Mouse (Mus musculus) heart, embryonic 11.5 days (tissue): ENCODE data around the gene Larp4b. TPM values are rescaled to one million over a fixed set of nuclear protein-coding genes. Genes with fewer than 3 reads are reported as not detected.

Source experiments
- ATAC-seq: fragments of 200-750 bp; cut with Nextera tagmentation; replicated peaks from 2 replicates; pipeline ENCODE4 v1.8.0; 2017; ENCODE audit warnings: moderate library complexity; ENCODE audit not compliant: insufficient number of reproducible peaks, low FRiP score, low TSS enrichment
- H3K27ac ChIP-seq: fragments of 300-500 bp; sonication (generic); 2 replicates; pipeline ENCODE4 v1.5.1; 2014; ENCODE audit warnings: mild to moderate bottlenecking, low read depth, low read length
- H3K27me3 ChIP-seq: fragments of 300-500 bp; sonication (generic); 2 replicates; pipeline ENCODE4 v1.6.1; 2014; ENCODE audit warnings: mild to moderate bottlenecking, low read length, mixed read lengths; ENCODE audit not compliant: control insufficient read depth, insufficient read depth
- H3K36me3 ChIP-seq: fragments of 300-500 bp; sonication (generic); 2 replicates; pipeline ENCODE4 v1.6.1; 2014; ENCODE audit warnings: mild to moderate bottlenecking, low read length, moderate library complexity, mixed read lengths; ENCODE audit not compliant: control insufficient read depth, insufficient read depth
- H3K4me1 ChIP-seq: fragments of 300-500 bp; sonication (generic); 2 replicates; pipeline ENCODE4 v1.6.1; 2014; ENCODE audit warnings: low read length; ENCODE audit not compliant: control insufficient read depth, insufficient read depth
- H3K4me2 ChIP-seq: fragments of 300-500 bp; sonication (generic); 2 replicates; pipeline ENCODE4 v1.6.1; 2014; ENCODE audit warnings: mild to moderate bottlenecking, moderate library complexity
- H3K4me3 ChIP-seq: fragments of 300-500 bp; sonication (generic); 2 replicates; pipeline ENCODE4 v1.5.1; 2014; ENCODE audit warnings: low read depth, low read length
- H3K9ac ChIP-seq: fragments of 300-500 bp; sonication (generic); 2 replicates; pipeline ENCODE4 v1.6.1; 2014; ENCODE audit warnings: mild to moderate bottlenecking, low read depth, low read length, moderate library complexity
- H3K9me3 ChIP-seq: fragments of 300-500 bp; sonication (generic); replicated peaks from 2 replicates; pipeline ENCODE4 v1.6.1; 2016; ENCODE audit warnings: low read length; ENCODE audit not compliant: control insufficient read depth
- WGBS: fragments of 180-500 bp; shearing (Covaris S2); extraction: QIAGEN DNeasy Blood & Tissue Kit; methylation state at CpG from one replicate; pipeline ENCODE4 v1.1.7; 2014; ENCODE audit not compliant: insufficient replicate concordance; 5-methylcytosine and 5-hydroxymethylcytosine counted together
- polyA plus RNA-seq: library from polyadenylated mRNA; unstranded; fragments of >200 nt; fragmentation: Nextera tagmentation; extraction: Ambion mirVana; gene quantifications from 2 replicates; pipeline ENCODE4 v1.2.1, GENCODE M21; 2014

The Larp4b gene
- polyA plus RNA-seq, 1 experiment from 2014 or later = 29.6 TPM

GRCm38 (mm10) chr13:9152267-9152666 lies 58.6 kb downstream of the Larp4b start:
- H3K4me3 ChIP-seq = no peak overlapping the region
- H3K9ac ChIP-seq = no peak overlapping the region
- no peak overlapping the region for H3K27ac ChIP-seq
- H3K27me3 ChIP-seq = no peaks in the 10 kb centered on the region
- no peak overlapping the region for H3K4me2 ChIP-seq
- H3K9me3 ChIP-seq = no peaks in the 10 kb centered on the region
- H3K36me3 ChIP-seq = peaks cover 19% of the 10 kb centered on the region
- H3K4me1 ChIP-seq = no peaks in the 10 kb centered on the region
- WGBS = 68% methylated on average over 2 of the region's 2 CpGs
- ATAC-seq = no peak

- H3K4me2 ChIP-seq = no peak overlapping the region
- no peak for ATAC-seq
- no peaks in the 10 kb centered on the region for H3K27me3 ChIP-seq
- H3K27ac ChIP-seq = no peak overlapping the region
- WGBS = 83% methylated on average over 9 of the region's 9 CpGs
- no peaks in the 10 kb centered on the region for H3K4me1 ChIP-seq
- H3K36me3 ChIP-seq = peaks cover 22% of the 10 kb centered on the region
- H3K9me3 ChIP-seq = no peaks in the 10 kb centered on the region
- no peak overlapping the region for H3K4me3 ChIP-seq
- H3K9ac ChIP-seq = no peak overlapping the region
Observed at GRCm38 (mm10) chr13:9153803-9154202, 60.1 kb downstream of the Larp4b start.

- Histone ChIP-seq H3K4me1 (no peaks in the 10 kb centered on the region), H3K9me3 (no peaks in the 10 kb centered on the region), H3K36me3 (peaks cover 35% of the 10 kb centered on the region), H3K4me3 (no peak overlapping the region), H3K27ac (no peak overlapping the region), H3K27me3 (no peaks in the 10 kb centered on the region), H3K4me2 (no peak overlapping the region), H3K9ac (no peak overlapping the region)
- WGBS = 77% methylated on average over 10 of the region's 10 CpGs
- ATAC-seq = no peak
Observed at GRCm38 (mm10) chr13:9159282-9159681, 65.6 kb downstream of the Larp4b start.

GRCm38 (mm10) chr13:9162888-9163287 lies 69.2 kb downstream of the Larp4b start:
- peaks cover 32% of the 10 kb centered on the region for H3K36me3 ChIP-seq

GRCm38 (mm10) chr13:9167842-9168241 lies 74.2 kb downstream of the Larp4b start:
- peaks cover 37% of the 10 kb centered on the region for H3K36me3 ChIP-seq
- ATAC-seq = no peak

More at GRCm38 (mm10) chr13:9162888-9163287, 69.2 kb downstream of the Larp4b start:
- Histone ChIP-seq H3K4me2 (no peak overlapping the region), H3K4me1 (no peaks in the 10 kb centered on the region), H3K9me3 (no peaks in the 10 kb centered on the region), H3K27me3 (no peaks in the 10 kb centered on the region), H3K27ac (no peak overlapping the region), H3K4me3 (no peak overlapping the region), H3K9ac (no peak overlapping the region)
- WGBS = 97% methylated on average over 4 of the region's 4 CpGs
- no peak for ATAC-seq

GRCm38 (mm10) chr13:9169616-9170015 lies 75.9 kb downstream of the Larp4b start:
- Histone ChIP-seq H3K4me1 (peaks cover 2% of the 10 kb centered on the region; the same call in 1 of the 2 replicates), H3K27ac (no peak overlapping the region), H3K4me3 (no peak overlapping the region), H3K36me3 (peaks cover 37% of the 10 kb centered on the region), H3K4me2 (no peak overlapping the region), H3K9me3 (no peaks in the 10 kb centered on the region), H3K27me3 (no peaks in the 10 kb centered on the region), H3K9ac (no peak overlapping the region)
- ATAC-seq = no peak
- 79% methylated on average over 6 of the region's 6 CpGs for WGBS

More at GRCm38 (mm10) chr13:9167842-9168241, 74.2 kb downstream of the Larp4b start:
- no peak overlapping the region for H3K27ac ChIP-seq
- no peak overlapping the region for H3K4me3 ChIP-seq
- no peak overlapping the region for H3K9ac ChIP-seq
- 94% methylated on average over 3 of the region's 3 CpGs for WGBS
- no peaks in the 10 kb centered on the region for H3K27me3 ChIP-seq
- H3K4me1 ChIP-seq = no peaks in the 10 kb centered on the region
- no peak overlapping the region for H3K4me2 ChIP-seq
- H3K9me3 ChIP-seq = no peaks in the 10 kb centered on the region

GRCm38 (mm10) chr13:9170726-9171125 lies 77.0 kb downstream of the Larp4b start:
- 92% methylated on average over 16 of the region's 16 CpGs for WGBS
- Histone ChIP-seq H3K9ac (no peak overlapping the region), H3K36me3 (peaks cover 37% of the 10 kb centered on the region), H3K27ac (no peak overlapping the region), H3K4me2 (no peak overlapping the region), H3K27me3 (no peaks in the 10 kb centered on the region), H3K4me1 (peaks cover 2% of the 10 kb centered on the region; the same call in 1 of the 2 replicates), H3K9me3 (no peaks in the 10 kb centered on the region), H3K4me3 (no peak overlapping the region)
- ATAC-seq = no peak

- Histone ChIP-seq H3K4me1 (peaks cover 2% of the 10 kb centered on the region; the same call in 1 of the 2 replicates), H3K4me2 (no peak overlapping the region), H3K4me3 (no peak overlapping the region), H3K36me3 (peaks cover 26% of the 10 kb centered on the region), H3K27ac (no peak overlapping the region), H3K9me3 (no peaks in the 10 kb centered on the region), H3K9ac (no peak overlapping the region), H3K27me3 (no peaks in the 10 kb centered on the region)
- ATAC-seq = no peak
- 67% methylated on average over 3 of the region's 3 CpGs for WGBS
Observed at GRCm38 (mm10) chr13:9173414-9173813, 79.7 kb downstream of the Larp4b start.

- Histone ChIP-seq H3K9ac (no peak overlapping the region), H3K27me3 (no peaks in the 10 kb centered on the region), H3K27ac (no peak overlapping the region), H3K4me2 (no peak overlapping the region), H3K36me3 (peaks cover 15% of the 10 kb centered on the region), H3K4me1 (peaks cover 2% of the 10 kb centered on the region; the same call in 1 of the 2 replicates), H3K4me3 (no peak overlapping the region), H3K9me3 (no peaks in the 10 kb centered on the region)
- 86% methylated on average over 5 of the region's 5 CpGs for WGBS
- ATAC-seq = no peak
Observed at GRCm38 (mm10) chr13:9175171-9175570, 81.5 kb downstream of the Larp4b start.
